Mouse (Mus musculus): Measurements from ENCODE around the gene Cct4. TPM values are rescaled to one million over a fixed set of nuclear protein-coding genes. Genes with fewer than 3 reads are reported as not detected.

The Cct4 gene
- 100 to 1,000 TPM; 241 to 247 TPM for total RNA-seq (2023)

DNA sequence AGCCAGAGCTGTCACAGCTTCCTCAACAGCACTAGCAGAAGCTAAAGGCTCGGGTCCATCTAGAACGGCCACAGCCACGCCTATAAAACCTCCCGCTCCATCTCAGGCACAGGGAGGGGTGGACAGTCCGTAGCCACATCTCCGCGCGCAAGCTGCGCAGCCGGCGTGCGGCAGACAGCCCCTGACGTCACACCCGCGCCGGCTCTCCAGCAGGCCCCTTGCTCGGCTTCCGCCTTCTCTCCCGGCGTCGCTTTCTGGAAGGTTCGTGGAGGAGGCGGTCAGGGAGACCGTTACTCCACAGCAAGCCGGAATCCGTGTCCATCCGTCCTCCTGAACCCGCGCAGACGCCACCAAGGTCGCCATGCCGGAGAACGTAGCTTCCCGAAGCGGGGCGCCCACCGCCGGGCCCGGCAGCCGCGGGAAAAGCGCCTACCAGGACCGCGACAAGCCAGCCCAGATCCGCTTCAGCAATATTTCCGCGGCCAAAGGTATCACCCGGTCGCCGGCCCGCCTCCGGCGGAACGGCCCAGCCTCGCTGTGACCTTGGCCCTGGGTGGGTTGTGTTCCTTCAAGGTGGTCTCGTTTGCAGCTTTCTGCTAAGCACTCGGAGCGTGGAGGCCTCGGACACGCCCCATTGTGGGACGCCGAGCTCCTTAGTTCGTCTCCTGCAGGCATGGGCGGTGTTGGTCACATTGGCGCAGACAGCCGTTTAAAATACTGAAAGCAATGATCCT is at the start of gene Cct4:
Gene Cct4 (plus strand): TSS at position 127 of the 734 bp plus-strand sequence.

DNA sequence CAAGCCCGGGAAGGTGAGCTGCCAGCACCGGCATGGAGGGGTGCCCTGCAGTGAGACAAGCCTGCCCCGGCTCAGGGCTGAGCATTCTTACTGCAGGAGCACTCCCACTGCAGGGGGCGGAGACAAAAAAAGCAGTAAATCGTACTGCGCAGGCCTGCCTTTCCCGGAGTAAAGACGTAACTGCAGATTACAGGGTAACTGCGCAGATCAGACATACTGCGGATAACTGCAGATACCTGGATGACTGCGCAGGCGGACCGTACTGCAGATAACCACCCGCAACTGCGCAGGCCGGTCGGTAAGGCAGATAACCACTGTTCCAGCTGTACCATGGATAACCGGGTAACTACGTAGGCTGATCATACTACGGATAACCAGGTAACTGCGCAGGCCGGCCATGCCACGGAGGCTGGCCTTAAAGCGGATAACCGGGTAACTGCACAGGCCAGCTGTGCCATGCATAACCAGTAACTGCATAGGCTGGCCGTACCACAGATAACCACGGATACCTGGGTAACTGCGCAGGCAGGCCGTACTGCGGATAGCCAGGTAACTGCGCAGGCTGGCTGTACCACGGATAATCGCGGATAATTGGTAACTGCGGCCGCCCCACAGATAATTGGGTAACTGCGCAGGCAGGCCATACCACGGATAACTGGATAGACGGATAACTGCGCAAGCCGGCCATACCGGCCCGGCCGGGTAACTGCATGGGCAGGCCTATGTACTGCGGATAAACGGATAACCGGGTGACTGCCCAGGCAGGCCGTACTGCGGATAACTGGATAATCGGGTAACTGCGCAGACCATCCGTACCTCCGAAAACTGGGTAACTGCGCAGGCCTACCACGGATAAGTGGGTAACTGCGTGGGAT is 18.2 kb upstream of the Cct4 start, which contains the start of gene Zrsr1:
Gene Zrsr1 (plus strand): TSS at position 171 of the 875 bp plus-strand sequence.

DNA sequence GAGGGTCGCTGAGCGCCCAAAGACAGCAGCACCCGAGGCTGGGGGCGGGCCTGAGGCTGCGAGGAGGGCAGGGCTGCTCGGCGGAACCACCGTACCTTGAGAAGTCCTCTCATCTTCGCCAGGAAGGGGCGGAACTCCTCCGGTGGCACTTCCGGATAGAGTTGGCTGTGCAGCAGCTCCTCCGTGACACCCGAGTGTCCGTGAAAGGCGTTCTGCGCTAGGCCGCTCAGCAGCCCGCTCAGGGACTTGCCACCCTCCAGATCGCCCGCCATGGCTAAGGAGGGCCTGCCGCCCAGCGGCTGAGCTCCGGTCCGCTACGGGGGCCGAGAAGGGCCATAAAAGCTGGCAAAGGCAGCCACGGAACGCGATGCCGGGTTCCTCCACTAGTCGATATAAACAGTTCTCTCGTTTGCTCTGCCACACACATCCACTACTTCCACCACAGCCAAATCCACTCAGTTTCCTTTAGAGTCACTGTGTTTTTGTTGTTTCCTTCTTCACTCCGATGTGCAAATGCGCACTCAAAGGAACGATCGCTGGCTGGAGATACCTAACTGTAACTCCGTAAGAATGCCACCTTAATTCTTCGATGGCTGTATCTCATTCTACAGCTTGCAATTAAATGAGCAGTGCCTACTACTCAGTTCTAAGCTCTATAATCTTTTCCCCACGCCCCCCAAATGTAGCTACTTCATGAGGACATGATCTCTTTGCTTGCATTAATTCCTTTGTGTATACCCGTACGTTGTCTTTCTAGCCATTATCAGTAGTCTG is 8.1 kb upstream of the Cct4 start, which contains the start of the genes Gm28048 and Commd1:
Gene Gm28048 (minus strand): TSS at position 107 of the 774 bp plus-strand sequence.
Gene Commd1 (minus strand): TSS at position 399 of the 774 bp plus-strand sequence.

DNA sequence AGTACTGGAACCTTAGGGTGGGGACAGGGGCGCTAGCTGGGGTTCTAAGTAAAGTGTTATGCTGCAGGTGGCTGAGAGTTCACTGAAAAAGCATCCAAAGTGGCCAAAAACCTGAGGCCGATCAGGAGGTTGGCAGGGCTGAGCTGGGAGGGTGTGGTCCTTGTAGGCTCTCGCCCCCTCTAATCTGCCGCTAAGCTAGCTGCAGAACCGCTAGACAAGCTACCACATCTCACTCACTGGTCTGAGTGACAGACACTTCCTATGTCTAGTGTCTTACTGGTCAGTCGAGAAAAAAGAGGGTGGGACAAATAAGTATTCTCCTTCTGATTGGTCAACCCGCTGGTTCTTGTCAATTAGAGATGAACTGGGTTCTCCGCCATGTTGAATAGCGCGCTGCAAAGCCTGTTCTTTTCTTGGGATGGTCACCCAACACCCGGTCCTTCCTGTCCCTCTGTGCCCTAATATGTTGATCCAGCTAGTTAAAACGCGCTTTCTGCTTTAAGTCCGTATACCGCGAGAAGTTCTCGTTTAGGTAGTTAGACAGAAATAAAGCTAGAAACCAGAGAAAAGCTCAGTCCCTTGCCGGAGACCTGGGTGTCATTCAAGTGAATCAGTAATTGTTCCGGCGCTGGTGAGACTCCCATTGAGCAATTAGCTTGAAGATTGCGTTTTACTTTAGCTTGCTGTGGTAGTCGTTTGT is 17.3 kb downstream of the Cct4 start, which contains the start of gene Fam161a:
Gene Fam161a (plus strand): TSS at position 51 of the 700 bp plus-strand sequence.

Other genes with a start within 250 kb of the Cct4 start
- 10 to 100 TPM; 44.1 to 48.5 TPM for gene B3gnt2, start 129.6 kb upstream of the Cct4 start, total RNA-seq (2023)
- gene Zrsr1, start 18.5 kb upstream of the Cct4 start, total RNA-seq (2023) = 10 to 100 TPM; 84.8 to 99.3 TPM
- 10 to 100 TPM; 28.7 to 29.1 TPM for gene Gm28048, start 8.4 kb upstream of the Cct4 start, total RNA-seq (2023)
- gene Commd1, start 8.1 kb upstream of the Cct4 start, total RNA-seq (2023) = 10 to 100 TPM; 24.5 to 33.7 TPM
- 1 to 10 TPM; 5.6 to 6.0 TPM for gene Fam161a, start 17.0 kb downstream of the Cct4 start, total RNA-seq (2023)

Measured in T-cell, adult 66 days (primary cell).